Mouse (Mus musculus): ENCODE measurements around the gene Igfbp3.
A peak's percentile ranks its signal among the peaks of the same experiment; 100 is the strongest.

Gene Igfbp3

GRCm38 (mm10) chr11:7161502-7162174 lies 52.1 kb downstream of the Igfbp3 start:
- DNase-seq (ENCODE audit: low spot score in 2 of 2): peak; percentile 15 to 36

GRCm38 (mm10) chr11:7160637-7161101 lies 53.1 kb downstream of the Igfbp3 start:
- DNase-seq (ENCODE audit: low spot score in 2 of 2): no peak

- no peak for DNase-seq (ENCODE audit: low spot score in 2 of 2)
Measured at GRCm38 (mm10) chr11:7160146-7160545, 53.6 kb downstream of the Igfbp3 start.

GRCm38 (mm10) chr11:7158196-7158595 lies 55.5 kb downstream of the Igfbp3 start:
- DNase-seq (ENCODE audit: low spot score in 2 of 2): peak in 1 of 2 experiments; percentile 13

- no peak for DNase-seq (ENCODE audit: low spot score in 2 of 2)
Measured at GRCm38 (mm10) chr11:7156427-7156826, 57.3 kb downstream of the Igfbp3 start.

All from natural killer cell, adult 2 months (primary cell).